Mouse (Mus musculus): Measurements from ENCODE around the gene Nrg4.

GRCm38 (mm10) chr9:55246918-55247317, 79.7 kb downstream of the Nrg4 start:
- TF ChIP-seq POLR2A (IDR thresholded peaks at IDR 0.05; ENCODE audit: low read depth, low read length) (no peak), CTCF (conservative IDR thresholded peaks at IDR 0.05; ENCODE audit: insufficient read depth, insufficient read length, low read depth, low read length) (no peak)

Data from kidney, adult 2 months (tissue).